Mouse (Mus musculus) layer of hippocampus, postnatal 14 days (tissue): ENCODE measurements at regions not wholly inside any gene's neighbourhood (a gene's known extent, or its start where the extent isn't known, plus 50 kb on each side); places are given as distances from the start of the nearest gene placed in this dataset.

Source experiments
- DNase-seq, 2 experiments: peaks; one replicate each; pipeline ENCODE4 v3.0.0; 2021 to 2022; ENCODE audit warnings: low spot score in 2 of 2, mixed read lengths in 1 of 2

DNA sequence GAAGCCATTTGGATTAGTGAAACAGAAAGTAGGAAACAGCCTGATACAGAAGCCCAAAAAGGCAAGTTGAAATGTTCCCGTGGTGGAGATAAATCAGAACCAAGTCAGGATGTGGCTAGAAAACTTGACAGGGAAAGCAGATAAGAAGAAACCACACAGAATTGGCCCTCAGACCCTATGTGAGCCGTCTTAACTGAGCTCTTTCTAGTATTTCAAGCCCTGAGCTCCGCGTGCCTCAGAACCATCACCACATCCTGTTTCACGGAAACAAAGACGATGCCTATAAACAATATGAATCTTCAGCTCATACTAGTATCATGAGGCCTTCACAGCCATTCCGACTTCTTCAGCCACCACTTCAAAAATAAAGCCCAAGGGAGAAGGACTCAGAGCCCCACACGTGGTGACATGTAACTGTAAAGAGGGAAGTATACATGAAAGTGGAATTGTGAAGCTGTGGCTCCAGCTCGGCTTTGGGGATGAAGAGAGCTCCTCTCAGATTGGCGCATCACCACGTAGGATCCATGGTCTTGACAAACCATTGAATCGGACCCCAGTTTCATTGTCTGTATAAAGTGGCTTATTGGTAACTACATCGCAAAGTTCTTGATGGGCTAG lies 104.2 kb upstream of the 2610301B20Rik start:
- DNase-seq: no peak

DNA sequence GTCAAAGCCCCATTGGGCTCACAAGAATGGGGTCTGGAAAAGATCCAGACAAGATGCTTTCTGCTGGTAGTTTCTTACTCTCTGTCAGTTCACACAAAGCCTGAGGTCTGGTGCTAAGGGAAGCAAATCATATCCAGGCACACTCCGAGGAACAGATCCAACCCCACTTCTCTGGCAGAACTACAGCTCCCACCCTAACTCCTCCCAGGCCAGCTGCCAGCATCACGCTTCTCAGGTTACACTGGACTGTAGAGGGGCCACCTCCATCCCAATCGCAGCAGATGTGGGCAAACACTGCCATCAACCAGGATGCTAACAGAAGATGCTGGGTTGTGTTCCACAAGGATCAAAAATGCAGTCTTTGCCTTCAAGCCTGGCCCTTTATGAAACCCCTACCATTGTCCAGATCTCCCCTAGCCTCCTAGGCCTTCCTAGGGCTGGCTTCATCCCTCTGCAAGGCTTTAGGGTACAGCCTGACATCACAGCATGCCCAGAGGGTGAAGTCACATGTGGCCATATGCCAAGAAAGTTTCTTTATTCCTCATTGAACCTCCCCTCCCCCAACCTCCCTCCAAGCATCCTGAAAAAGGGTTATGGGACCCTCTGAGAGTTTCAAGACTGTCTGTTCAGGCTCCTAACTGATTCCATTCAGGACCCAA lies 99.6 kb upstream of the 2610301B20Rik start:
- no peak for DNase-seq

DNA sequence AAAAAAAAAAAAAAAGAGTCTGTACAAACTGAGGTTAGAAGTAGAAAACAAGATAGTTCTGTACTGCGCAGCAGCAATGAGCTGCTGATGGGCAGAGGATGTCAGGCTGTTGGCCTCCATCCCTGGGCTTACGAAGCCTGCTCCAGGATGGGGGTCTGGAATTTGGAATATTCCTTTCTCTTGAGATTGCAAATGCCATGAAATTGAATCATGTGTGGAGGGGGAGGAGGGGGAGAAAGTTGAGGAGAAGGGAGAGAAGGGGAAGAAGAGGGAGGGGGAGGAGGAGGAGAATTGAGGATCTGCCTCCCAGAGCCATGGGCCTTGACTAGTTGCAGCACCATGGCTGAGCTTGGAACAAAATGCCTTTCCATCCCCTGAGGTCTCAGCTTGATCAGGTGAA lies 87.6 kb upstream of the 2610301B20Rik start:
- DNase-seq: no peak

DNA sequence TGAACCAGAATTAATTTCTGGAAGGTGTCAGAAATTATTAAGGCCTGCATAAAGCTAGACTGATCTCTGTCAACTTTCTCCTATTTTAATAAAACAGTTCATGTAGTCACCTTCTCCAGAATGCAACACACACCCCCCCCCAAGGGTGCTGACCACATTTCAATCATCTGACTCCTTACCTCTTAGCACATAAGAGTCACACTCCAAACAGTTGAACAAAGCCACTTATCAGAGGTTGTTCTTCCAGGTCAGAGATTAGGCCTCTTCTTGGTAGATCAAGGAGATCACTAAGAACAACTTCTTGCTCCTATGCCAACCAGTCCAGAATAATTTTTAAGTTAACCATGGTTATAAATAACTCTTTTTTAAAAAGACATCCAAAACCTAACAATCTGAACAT lies 86.0 kb upstream of the 2610301B20Rik start:
- no peak for DNase-seq

DNA sequence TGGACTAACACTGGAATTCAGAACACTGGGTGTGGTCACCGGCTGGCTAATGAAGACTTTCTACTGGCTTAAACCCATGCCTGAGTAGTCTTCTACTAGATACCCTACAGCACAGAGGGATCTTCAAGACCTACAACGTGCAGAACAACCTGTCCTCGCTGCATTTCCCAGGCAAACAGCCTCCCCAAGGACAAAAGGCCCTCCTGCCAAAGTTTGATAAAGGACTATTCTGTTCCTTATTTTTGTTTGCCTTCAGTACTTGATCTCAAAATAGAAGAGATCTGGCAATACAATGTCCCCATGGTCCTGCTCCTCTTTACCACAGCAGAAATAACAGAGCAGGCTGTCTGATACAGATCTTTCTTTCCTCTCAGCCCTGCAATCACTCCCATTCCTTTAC lies 85.2 kb upstream of the 2610301B20Rik start:
- no peak for DNase-seq

DNA sequence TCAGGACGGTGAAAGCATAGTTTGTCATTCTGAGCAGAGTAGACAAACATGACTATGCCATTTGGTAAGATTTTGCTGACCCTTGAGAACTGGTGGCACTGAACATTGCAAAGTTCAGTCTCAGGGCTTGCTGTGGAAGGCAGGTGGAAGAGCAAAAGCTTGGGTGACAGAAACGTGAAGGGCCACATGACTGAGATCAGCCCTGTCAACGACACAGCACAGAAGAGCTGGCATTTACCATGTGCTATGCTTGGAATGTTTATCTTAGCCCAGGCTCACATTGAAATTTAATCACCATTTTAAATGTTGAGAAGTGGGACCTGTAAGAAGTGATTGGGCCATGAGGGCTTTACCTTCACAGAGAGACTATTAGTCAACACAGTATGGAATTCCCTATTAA lies 81.7 kb upstream of the 2610301B20Rik start:
- DNase-seq: no peak

DNA sequence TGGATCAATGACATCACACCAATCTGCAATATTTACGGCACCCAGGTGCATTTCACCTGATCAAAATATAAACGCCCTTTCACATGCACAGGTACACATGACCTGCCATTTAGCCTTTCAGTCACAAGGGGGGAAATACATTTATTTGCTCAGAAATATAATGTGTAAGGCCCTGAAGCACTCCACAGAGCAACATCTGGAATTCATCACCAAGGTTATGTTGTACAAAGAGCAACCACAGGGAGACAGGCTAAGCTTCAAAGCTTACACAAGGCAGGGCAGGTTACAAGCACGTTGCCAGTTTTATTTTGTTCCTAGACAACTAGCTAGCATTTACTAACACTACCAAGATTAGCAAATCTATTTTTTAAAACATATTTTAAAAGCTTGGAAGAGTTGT lies 79.8 kb upstream of the 2610301B20Rik start:
- DNase-seq: no peak

DNA sequence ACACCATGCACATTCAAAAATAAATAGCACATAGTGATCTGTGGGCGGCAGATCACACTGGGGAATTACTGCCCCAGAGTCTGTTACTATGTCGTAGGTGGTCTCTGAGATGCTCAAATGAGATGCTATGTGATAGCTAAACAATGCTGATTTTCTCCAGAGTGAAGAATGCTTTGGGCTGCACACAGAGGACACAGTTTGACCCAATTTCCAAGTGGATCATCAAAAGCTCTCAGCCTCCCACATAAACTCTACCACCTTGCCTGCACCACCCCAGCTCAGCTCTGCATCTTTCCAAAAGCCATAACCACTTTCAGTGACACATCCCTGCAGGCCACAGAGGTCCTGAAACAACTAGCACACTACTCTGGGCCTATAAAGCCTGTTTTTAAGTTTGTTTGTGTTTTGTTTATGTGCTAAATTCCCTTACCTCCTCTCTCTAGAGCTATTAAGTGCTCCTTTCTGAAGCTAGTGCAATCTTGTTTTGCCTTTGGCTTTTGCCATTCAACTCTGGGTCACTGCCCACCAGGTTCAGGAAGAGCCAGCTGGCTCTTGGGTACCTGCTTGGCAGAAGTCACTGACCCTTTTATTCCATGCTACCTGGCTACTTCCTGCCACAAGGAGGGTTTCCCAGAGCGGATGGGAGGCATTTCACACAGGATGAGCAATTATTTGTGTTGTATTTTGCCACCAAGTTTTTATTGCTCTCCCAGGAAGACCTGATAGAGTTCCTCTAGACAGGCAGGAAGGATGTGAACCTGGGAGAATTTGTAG lies 73.3 kb upstream of the 2610301B20Rik start:
- DNase-seq: no peak

DNA sequence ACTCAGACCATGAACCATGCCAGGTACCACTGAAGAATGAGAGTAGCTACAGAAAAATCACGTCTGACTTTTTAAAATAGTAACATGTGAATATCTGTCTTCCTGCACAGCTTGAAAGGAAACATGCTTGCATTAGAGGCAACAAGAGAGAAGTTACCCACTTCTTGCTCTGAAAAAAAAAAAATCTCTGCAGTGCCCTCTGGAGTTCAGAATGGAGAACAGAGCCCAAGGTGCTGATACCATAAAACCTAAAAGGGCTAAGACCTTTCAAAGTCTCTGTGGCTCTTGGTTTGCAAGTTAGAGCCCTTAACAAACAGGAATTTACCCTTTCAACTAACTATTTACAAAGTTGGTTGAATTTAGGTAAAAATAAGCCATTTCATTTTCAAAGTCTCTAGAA lies 69.6 kb upstream of the 2610301B20Rik start:
- no peak for DNase-seq

DNA sequence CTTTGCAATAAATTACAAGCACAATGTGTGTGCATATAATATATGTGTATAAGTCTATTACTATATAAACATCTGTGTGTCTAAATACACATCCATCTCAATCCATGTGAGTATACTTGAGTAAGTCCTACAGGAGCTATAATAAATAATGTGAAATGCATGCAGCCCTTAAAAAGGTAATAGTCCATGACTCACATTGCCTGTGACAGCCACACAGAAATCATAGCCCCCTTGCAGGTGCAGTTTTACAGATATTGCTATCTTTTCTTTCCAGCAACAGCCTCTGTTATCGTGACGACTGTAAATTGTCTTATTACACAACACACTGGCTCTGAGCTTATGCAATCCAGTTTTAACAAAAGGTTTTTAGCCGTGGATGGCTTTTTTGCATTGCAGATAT lies 67.0 kb upstream of the 2610301B20Rik start:
- DNase-seq: no peak

DNA sequence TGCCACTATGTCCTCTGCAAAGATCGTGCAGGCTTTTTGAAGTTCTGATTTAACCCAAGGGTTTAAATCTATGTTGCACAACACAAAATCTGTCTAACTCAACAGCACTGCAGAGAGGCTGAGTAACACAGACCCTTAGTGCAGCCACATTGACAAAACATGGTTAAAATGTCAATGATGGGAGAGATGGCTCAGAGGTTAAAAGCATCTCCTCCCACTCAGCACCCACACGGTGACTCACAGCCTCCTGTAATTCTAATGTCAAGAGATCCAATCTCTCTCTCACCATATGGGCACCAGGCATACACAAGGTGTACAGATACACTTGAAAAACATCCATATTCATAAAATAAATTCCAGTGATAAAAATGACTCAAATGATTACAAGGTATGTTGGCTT lies 61.4 kb upstream of the 2610301B20Rik start:
- DNase-seq: peak in 1 of 2 experiments; percentile 2
